Mouse (Mus musculus): ENCODE results near the gene 2510039O18Rik.

2510039O18Rik gene

GRCm38 (mm10) chr4:147937021-147937420 is 3.7 kb upstream of the 2510039O18Rik start:
- no peak for DNase-seq

GRCm38 (mm10) chr4:147937486-147937885 is 3.2 kb upstream of the 2510039O18Rik start:
- no peak for DNase-seq

- DNase-seq, result no peak
Measured at GRCm38 (mm10) chr4:147938148-147939096, 2.3 kb upstream of the 2510039O18Rik start.

GRCm38 (mm10) chr4:147940111-147940510 is 584 bp upstream of the 2510039O18Rik start:
- DNase-seq, result no peak

GRCm38 (mm10) chr4:147941045-147942020 is 638 bp downstream of the 2510039O18Rik start:
- peak; percentile 22 for DNase-seq

- DNase-seq, result no peak
Measured at GRCm38 (mm10) chr4:147943005-147943404, 2.3 kb downstream of the 2510039O18Rik start.

- no peak for DNase-seq
Measured at GRCm38 (mm10) chr4:147947511-147947910, 6.8 kb downstream of the 2510039O18Rik start.

GRCm38 (mm10) chr4:147953590-147953989 is 12.9 kb downstream of the 2510039O18Rik start:
- DNase-seq, result no peak

GRCm38 (mm10) chr4:147957141-147957540 is 16.4 kb downstream of the 2510039O18Rik start:
- DNase-seq, result no peak

GRCm38 (mm10) chr4:147959881-147960831 is 19.5 kb downstream of the 2510039O18Rik start:
- DNase-seq, result no peak

- DNase-seq, result no peak
Measured at GRCm38 (mm10) chr4:147962781-147963180, 22.1 kb downstream of the 2510039O18Rik start.

- DNase-seq, result no peak
Measured at GRCm38 (mm10) chr4:147963623-147964022, 22.9 kb downstream of the 2510039O18Rik start.

GRCm38 (mm10) chr4:147965712-147966111 is 25.0 kb downstream of the 2510039O18Rik start:
- DNase-seq, result no peak

GRCm38 (mm10) chr4:147968816-147969215 is 28.1 kb downstream of the 2510039O18Rik start:
- DNase-seq, result no peak

GRCm38 (mm10) chr4:147969337-147969736 is 28.6 kb downstream of the 2510039O18Rik start:
- DNase-seq, result no peak

- DNase-seq, result no peak
Measured at GRCm38 (mm10) chr4:147976237-147976636, 35.5 kb downstream of the 2510039O18Rik start.

- no peak for DNase-seq
Measured at GRCm38 (mm10) chr4:147977726-147978125, 37.0 kb downstream of the 2510039O18Rik start.

GRCm38 (mm10) chr4:147978391-147978790 is 37.7 kb downstream of the 2510039O18Rik start:
- no peak for DNase-seq

- no peak for DNase-seq
Measured at GRCm38 (mm10) chr4:147979441-147979860, 38.8 kb downstream of the 2510039O18Rik start.

- no peak for DNase-seq
Measured at GRCm38 (mm10) chr4:147985205-147986132, 44.8 kb downstream of the 2510039O18Rik start, which contains the start of gene Nppb. TSS of gene Nppb (plus strand) at chr4:147985788.

All from cerebellum, adult 8-10 months (tissue).